Mouse (Mus musculus): ENCODE measurements around the gene Plekha1. TPM values are rescaled to one million over a fixed set of nuclear protein-coding genes. Genes with fewer than 3 reads are reported as not detected.

Gene Plekha1
- polyA plus RNA-seq, 2 experiments from 2014 or later = 30.9 to 41.6 TPM

- no peak for ATAC-seq
These were observed 57.6 kb downstream of the Plekha1 start for GRCm38 (mm10) chr7:130922981-130923731.

GRCm38 (mm10) chr7:130930401-130930800 lies 64.8 kb downstream of the Plekha1 start:
- ATAC-seq = no peak

GRCm38 (mm10) chr7:130932921-130933320 lies 67.4 kb downstream of the Plekha1 start:
- no peak for ATAC-seq

DNA sequence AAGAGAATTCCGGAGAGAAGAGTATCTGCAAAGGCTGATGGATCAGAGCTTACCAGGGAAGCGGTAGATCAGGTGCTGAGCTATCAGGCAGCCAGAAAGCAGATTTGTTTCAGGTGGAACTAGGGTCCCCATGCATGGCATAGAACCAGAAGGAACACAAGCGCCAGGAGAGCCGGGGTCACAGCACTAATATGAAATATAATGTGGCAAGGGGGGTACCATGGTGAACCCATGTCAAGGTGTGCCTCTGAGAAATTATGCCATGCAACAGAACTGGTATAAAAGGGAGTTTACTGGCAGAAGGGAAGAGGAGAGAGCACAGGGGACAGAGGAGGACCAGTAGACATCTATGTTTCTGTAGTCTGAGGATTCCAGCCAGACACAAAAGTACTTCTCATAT lies 69.1 kb downstream of the Plekha1 start:
- no peak for ATAC-seq

GRCm38 (mm10) chr7:130935421-130935792 lies 69.9 kb downstream of the Plekha1 start:
- no peak for ATAC-seq

- ATAC-seq = no peak
These were observed 70.4 kb downstream of the Plekha1 start, which contains the start of gene Htra1 for GRCm38 (mm10) chr7:130935793-130936471. Htra1 (plus strand) TSS chr7:130936111.

- no peak for ATAC-seq
These were observed 71.0 kb downstream of the Plekha1 start for GRCm38 (mm10) chr7:130936472-130936951.

DNA sequence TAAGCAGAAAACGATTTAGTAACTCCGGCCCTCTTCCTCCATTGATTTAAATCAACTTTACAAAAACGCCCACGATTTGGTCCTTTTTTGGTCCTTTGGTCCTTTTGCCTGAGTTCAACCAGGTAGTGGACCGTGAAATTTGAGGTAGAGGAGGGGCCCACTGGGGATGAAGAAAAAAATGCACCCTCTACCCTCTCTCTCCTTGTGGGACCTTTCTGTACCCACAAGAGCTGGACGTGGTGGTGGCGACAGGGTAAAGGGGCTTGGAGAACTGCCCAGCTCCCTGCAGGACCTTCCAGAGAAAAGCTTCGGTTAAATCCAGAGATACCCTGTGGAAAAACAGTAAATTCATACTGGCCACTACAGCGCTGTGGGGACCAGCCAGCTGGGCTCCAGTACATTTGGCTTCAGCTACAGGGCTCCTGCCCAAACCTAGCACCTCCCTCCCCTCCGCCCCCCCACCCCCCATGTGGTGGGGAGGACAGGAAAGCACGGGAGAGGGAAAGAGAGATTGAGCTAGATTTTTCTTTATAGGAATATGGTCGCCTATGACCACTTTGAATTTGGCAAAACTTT lies 71.8 kb downstream of the Plekha1 start:
- ATAC-seq = no peak

- no peak for ATAC-seq
These were observed 72.4 kb downstream of the Plekha1 start for GRCm38 (mm10) chr7:130938005-130938404.

DNA sequence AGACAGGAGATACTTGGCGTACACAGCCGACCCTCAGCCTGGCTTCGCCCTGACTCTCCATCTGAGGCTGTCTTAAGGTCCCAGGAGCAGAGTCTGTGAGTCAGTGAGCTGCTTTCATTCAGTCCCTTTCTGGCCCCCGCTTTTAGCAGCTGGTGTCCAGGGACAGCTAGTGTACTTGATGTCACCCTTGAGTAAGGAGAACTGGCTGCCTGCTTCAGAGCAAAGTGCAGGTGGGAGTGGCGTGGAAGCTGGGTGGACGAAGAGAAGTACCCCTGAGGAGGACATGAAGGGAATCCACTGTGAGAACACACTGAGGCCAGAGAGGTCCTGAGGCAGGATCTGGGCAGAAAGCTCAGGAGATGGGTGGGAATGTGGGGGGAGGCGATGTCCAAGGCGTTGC lies 73.3 kb downstream of the Plekha1 start:
- no peak for ATAC-seq

DNA sequence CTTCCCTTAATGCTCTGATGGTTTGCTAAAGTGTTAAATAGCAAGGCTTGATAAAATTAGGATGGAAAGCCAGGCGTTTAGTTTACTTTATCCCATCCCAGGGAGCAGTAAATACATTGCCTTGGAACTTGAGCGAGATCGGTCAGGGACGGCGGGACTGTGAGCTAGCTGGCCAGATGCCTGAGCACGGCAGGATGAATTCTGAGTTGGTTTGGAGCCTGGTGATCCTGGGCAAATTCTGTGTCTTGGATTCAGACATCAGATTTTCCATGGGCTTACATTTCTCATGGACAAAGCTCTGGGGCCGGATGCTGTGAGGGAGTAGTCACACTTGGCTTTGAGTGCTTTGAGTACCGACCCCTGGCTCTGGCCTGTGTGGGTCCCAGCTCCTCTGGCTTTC lies 75.2 kb downstream of the Plekha1 start:
- ATAC-seq = no peak

- ATAC-seq = no peak
These were observed 77.8 kb downstream of the Plekha1 start for GRCm38 (mm10) chr7:130943280-130943895.

- ATAC-seq = no peak
These were observed 79.4 kb downstream of the Plekha1 start for GRCm38 (mm10) chr7:130944766-130945475.

DNA sequence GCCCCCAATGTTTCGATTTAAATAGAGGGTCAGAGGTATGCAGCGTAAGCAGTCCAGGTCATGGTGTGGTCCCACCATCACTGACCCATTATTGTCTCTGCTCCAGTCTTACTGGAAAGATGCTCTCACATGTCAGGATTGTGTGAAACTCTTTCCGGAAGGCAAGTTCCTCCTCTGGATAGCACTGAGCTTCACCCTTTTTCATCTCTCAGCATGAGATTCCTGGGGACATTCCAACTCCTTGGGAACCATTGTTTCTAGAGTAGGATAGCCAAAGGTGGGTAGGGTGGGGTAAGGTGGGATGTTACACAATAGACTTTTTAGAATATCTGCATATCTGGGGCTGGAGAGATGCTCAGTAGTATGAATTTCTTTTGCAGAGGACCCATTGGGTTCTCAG lies 80.2 kb downstream of the Plekha1 start:
- no peak for ATAC-seq

DNA sequence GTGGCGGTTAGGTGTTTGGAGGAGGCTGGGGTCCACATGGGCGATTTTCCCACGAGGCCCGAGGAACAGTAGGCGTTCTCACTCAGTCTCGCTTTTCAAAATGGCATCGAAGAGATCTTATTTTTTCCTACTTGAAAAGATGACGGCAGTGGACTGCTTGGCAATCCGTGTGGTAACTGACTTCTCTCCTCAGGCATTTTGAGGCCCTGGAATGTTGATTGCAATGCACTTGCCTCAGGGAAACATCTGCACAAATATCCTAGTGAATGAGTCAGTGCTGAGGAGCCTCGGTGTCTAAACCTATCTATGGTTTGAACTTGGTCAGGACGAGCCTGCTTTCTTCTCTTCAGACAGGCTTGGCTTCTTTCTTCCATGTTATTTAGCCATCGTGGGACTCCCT lies 80.7 kb downstream of the Plekha1 start:
- no peak for ATAC-seq

GRCm38 (mm10) chr7:130948563-130949208 lies 83.1 kb downstream of the Plekha1 start:
- no peak for ATAC-seq

DNA sequence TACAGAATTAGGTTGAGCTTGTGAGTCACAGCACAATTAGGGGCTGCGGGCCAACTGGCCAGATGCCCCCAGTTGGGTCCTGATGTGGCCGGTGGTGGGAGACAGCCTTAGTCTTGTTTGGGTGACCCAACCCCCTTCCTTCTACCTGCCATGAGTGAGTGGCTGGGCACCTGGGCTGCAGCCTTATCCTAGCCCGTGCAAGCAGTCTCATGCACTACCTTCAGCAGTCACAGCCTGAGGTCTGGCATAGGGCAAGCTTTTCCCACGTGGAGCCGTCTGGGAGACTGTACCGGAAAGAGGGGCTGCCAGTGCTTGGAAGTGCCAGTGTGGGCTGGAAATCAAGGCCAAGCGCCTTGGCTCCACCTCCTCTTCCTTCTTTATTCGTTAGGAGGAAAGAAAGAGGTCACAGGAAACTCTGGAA lies 83.8 kb downstream of the Plekha1 start:
- no peak for ATAC-seq

DNA sequence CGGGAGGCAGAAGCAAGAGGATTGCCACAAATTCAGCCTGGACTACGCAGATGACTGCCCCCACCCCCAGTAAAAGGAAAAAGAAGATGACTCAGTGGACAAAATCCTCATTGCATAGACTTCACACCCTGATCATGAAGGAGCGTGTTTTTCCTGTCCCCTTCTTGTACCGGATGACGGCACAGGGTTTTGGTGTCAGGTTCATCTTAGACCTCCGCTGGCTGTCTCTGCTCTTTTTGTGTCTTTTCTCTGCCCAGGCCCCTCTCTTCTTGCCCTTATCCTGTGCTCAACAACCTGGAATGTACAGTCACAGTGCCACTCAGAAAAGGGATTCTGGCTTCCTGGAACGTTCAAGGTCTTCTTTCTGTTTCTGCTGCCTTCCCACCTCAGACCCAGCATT lies 84.9 kb downstream of the Plekha1 start:
- no peak for ATAC-seq

DNA sequence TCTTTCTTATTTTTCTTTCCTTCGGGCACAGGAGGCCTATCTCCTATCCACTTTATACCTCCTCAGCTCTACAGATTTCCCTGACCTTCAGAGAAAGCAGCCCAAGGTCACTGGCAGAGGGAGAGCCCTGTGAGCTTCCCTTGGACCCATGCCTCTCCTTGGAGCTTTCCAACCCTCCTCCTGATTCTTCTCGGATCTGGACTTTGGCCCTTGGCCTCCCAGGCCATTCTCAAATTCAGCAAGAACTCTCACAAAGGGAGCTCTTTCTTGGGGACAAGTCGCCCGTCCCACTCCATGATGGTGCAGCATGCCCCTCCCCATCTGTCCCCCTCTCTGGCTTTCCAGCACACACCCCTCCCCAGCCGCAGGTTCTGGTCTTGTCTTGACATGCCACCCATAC lies 85.4 kb downstream of the Plekha1 start:
- no peak for ATAC-seq

DNA sequence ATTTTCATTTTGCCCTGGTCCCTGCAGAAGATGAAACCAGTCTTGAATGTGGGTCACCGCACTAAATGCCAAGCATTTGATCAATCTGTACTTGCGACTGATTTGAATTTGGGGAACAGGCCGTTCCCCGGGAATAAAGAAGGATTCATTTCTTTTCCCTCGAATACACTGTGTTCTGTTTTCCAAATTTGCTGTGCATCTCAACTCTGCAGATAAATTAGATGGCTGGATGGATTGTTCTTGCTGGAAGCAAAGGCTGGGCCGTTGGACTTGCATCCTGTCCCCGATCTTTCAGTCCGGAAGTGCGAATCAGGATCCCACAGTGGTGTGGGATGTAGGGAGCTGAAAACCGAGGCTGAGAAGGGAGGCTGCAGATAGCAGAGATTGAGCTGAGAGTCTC lies 87.8 kb downstream of the Plekha1 start:
- ATAC-seq = no peak

DNA sequence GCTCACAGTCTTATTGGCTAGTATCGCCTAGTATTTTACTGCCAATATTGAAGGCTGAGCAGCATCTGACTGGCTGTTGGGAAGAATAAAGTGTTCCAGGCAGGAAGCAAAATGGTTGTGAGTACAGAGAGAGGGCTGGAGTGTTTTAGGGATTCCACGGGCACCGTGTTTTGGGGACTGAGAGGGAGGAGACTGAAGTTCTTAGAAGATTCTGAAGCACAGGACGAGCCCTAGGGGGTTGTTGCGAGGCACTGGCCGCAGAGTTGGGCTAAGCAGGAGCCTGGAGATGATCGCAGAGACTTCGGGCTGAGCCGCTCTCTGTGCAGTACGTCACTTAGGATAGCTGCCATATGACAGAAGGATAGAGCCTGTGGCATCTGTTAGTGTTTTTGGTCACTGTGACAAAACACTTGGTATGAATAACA lies 88.6 kb downstream of the Plekha1 start:
- no peak for ATAC-seq

- no peak for ATAC-seq
These were observed 93.0 kb downstream of the Plekha1 start for GRCm38 (mm10) chr7:130958551-130958950.
